Mouse (Mus musculus): ENCODE measurements around the gene Wnt3a. TPM values are rescaled to one million over a fixed set of nuclear protein-coding genes. Genes with fewer than 3 reads are reported as not detected.

Gene Wnt3a
- polyA plus RNA-seq, 1 experiment = not detected

DNA sequence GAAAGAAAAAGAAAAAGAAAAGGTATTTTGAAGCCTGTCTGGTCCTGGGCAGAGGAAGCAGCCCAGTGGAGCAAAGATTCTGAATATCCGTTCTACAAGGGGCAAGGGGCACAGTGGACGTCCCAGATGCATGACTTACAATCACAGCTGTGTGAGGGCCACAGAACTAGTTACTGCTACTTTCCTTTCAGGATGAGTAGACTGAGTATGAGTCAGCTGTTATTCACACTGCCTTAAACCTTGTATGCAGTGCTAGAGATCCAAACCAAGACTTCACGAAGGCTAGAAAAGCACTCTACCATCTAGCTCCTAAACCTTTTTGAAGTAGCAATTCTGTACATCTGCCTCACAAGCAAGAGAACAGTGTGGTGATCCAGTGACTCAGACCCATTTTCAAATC, 64.3 kb downstream of the Wnt3a start:
- H3K27me3 ChIP-seq (replicated peaks; ENCODE audit: control insufficient read depth, insufficient read depth, low read length) = no peaks in the 10 kb centered on the region
- H3K4me3 ChIP-seq (ENCODE audit: insufficient read depth, low read depth, low read length) = peak overlapping the region; percentile 8; the same call in 1 of the 2 replicates
- H3K27ac ChIP-seq (ENCODE audit: insufficient read depth, low read depth, low read length) = peak overlapping the region; percentile 98; the same call in 1 of the 2 replicates
- H3K36me3 ChIP-seq (ENCODE audit: control insufficient read depth, insufficient read depth, low read length) = no peaks in the 10 kb centered on the region
- DNase-seq = no peak
- H3K4me1 ChIP-seq (ENCODE audit: control insufficient read depth, insufficient read depth, low read length) = peaks cover 46% of the 10 kb centered on the region
- WGBS = 4% methylated on average over 3 of the region's 3 CpGs
- TF ChIP-seq POLR2A (IDR thresholded peaks at IDR 0.05; ENCODE audit: low read depth, low read length) (no peak), CTCF (conservative IDR thresholded peaks at IDR 0.05; ENCODE audit: insufficient read depth, insufficient read length, low read depth, low read length) (no peak)

DNA sequence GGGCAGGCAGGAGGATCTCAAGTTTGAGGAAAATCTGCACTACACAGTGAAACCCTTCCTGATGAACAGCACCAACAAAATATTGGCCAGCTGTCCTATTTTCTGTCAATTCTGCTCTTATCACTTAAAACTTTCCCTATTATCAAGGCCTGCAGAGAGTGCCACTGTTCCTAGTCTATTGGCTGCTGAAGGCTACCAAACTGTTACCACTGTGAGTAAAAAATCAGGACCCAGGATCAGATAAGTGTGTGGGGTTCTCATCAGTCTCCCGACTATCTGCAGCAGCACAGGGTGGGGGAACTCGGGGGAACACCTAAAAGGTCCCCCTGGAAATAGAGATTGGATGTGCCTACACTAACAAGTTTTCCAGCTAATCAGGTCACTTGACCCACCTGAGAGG, 65.4 kb downstream of the Wnt3a start:
- TF ChIP-seq CTCF (conservative IDR thresholded peaks at IDR 0.05; ENCODE audit: insufficient read depth, insufficient read length, low read depth, low read length) = no peak
- TF ChIP-seq POLR2A (IDR thresholded peaks at IDR 0.05; ENCODE audit: low read depth, low read length) = no peak
- no peak overlapping the region for H3K4me3 ChIP-seq (ENCODE audit: insufficient read depth, low read depth, low read length)
- H3K27ac ChIP-seq (ENCODE audit: insufficient read depth, low read depth, low read length) = no peak overlapping the region
- no peaks in the 10 kb centered on the region for H3K27me3 ChIP-seq (replicated peaks; ENCODE audit: control insufficient read depth, insufficient read depth, low read length)
- DNase-seq = no peak
- WGBS = 38% methylated on average over 2 of the region's 2 CpGs
- no peaks in the 10 kb centered on the region for H3K36me3 ChIP-seq (ENCODE audit: control insufficient read depth, insufficient read depth, low read length)
- peaks cover 51% of the 10 kb centered on the region for H3K4me1 ChIP-seq (ENCODE audit: control insufficient read depth, insufficient read depth, low read length)

DNA sequence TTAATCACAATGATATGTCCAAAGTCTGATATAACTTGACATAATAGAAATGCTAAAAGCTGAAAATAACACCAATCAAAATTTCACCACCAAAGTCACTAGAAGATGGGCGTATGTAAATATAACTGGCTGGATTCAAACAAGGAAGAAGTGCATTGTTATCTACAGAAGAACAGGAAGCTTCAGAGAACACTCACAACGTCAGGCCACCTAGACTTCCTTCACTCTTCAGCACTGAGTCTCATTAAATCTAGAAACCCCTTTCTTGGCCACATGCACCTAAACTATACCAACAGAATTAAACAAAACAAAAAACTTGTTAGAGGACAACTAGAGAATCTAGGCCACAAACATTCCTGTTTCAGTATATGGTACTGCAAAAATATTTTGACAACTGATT, 66.1 kb downstream of the Wnt3a start:
- H3K36me3 ChIP-seq (ENCODE audit: control insufficient read depth, insufficient read depth, low read length) = no peaks in the 10 kb centered on the region
- H3K27me3 ChIP-seq (replicated peaks; ENCODE audit: control insufficient read depth, insufficient read depth, low read length) = no peaks in the 10 kb centered on the region
- no peak for DNase-seq
- H3K27ac ChIP-seq (ENCODE audit: insufficient read depth, low read depth, low read length) = no peak overlapping the region
- peaks cover 51% of the 10 kb centered on the region for H3K4me1 ChIP-seq (ENCODE audit: control insufficient read depth, insufficient read depth, low read length)
- no peak overlapping the region for H3K4me3 ChIP-seq (ENCODE audit: insufficient read depth, low read depth, low read length)
- TF ChIP-seq POLR2A (IDR thresholded peaks at IDR 0.05; ENCODE audit: low read depth, low read length) = no peak
- TF ChIP-seq CTCF (conservative IDR thresholded peaks at IDR 0.05; ENCODE audit: insufficient read depth, insufficient read length, low read depth, low read length) = no peak
- 27% methylated on average over 2 of the region's 2 CpGs for WGBS

DNA sequence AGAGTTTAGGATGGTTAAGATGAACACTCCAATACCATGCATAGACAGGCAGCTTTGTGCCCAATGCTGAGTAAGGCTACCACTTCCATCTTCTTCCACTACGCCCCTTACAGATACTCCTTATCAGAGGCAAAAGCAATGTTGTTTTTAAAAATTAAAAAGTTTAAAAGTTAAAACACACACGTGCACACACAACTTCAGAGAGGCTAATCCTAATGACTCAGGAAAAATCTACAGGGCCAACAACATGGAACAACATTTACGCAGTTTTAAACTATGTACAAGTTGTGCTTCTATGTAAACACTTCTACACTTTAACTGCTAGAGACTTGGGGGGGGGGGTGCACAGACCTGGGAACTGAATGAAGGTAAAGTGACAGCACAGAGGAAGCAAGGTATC, 66.5 kb downstream of the Wnt3a start:
- Histone ChIP-seq H3K4me1 (ENCODE audit: control insufficient read depth, insufficient read depth, low read length) (peaks cover 51% of the 10 kb centered on the region), H3K27ac (ENCODE audit: insufficient read depth, low read depth, low read length) (no peak overlapping the region), H3K27me3 (replicated peaks; ENCODE audit: control insufficient read depth, insufficient read depth, low read length) (no peaks in the 10 kb centered on the region), H3K36me3 (ENCODE audit: control insufficient read depth, insufficient read depth, low read length) (no peaks in the 10 kb centered on the region), H3K4me3 (ENCODE audit: insufficient read depth, low read depth, low read length) (no peak overlapping the region)
- TF ChIP-seq POLR2A (IDR thresholded peaks at IDR 0.05; ENCODE audit: low read depth, low read length) (no peak), CTCF (conservative IDR thresholded peaks at IDR 0.05; ENCODE audit: insufficient read depth, insufficient read length, low read depth, low read length) (no peak)
- WGBS = 69% methylated on average over 3 of the region's 3 CpGs
- DNase-seq = no peak

DNA sequence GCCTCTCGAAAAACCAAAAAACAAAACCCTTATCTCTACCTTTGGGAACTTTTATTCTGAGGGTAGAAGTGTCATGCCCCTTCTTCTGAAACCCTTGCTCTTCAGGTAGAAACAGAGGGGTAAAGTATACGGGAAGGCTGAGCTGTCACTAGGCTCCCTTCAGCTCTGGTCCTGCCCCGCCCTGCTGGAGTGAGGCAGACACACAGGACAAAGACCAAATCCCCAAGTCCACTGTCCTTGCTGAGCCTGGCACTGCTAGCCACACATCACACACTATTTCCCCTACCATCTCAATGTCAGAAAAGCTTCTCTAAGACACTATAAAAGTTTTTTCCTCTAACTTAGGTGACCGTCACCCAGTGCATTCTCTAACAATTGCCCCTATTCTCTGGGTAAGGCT, 68.2 kb downstream of the Wnt3a start:
- 57% methylated on average over 4 of the region's 4 CpGs for WGBS
- TF ChIP-seq POLR2A (IDR thresholded peaks at IDR 0.05; ENCODE audit: low read depth, low read length) (no peak), CTCF (conservative IDR thresholded peaks at IDR 0.05; ENCODE audit: insufficient read depth, insufficient read length, low read depth, low read length) (0 out of 2 replicates have a peak, but pooled peaks have one; percentile 19)
- DNase-seq = peak; percentile 57
- Histone ChIP-seq H3K4me1 (ENCODE audit: control insufficient read depth, insufficient read depth, low read length) (peaks cover 50% of the 10 kb centered on the region), H3K27me3 (replicated peaks; ENCODE audit: control insufficient read depth, insufficient read depth, low read length) (no peaks in the 10 kb centered on the region), H3K27ac (ENCODE audit: insufficient read depth, low read depth, low read length) (no peak overlapping the region), H3K36me3 (ENCODE audit: control insufficient read depth, insufficient read depth, low read length) (no peaks in the 10 kb centered on the region), H3K4me3 (ENCODE audit: insufficient read depth, low read depth, low read length) (no peak overlapping the region)

DNA sequence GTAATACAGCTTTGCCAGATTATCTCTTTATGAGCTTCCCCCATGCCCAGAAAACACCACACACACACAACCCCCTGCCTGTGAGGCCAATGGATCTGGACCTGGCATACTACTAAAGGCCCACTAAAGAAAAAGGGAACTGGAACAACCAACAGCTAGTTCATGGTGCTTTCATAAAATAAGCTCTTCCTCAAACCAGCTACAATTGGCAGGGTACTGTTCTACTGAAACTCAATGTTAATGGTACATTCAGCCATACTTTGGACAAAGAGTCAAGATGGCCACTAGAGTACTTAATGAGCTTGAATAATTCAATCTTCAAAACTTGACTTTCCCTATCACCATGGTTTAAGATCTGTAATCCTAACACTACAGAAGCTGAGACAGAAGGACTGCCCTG, 68.9 kb downstream of the Wnt3a start:
- Histone ChIP-seq H3K4me1 (ENCODE audit: control insufficient read depth, insufficient read depth, low read length) (peaks cover 49% of the 10 kb centered on the region), H3K27ac (ENCODE audit: insufficient read depth, low read depth, low read length) (no peak overlapping the region), H3K27me3 (replicated peaks; ENCODE audit: control insufficient read depth, insufficient read depth, low read length) (no peaks in the 10 kb centered on the region), H3K36me3 (ENCODE audit: control insufficient read depth, insufficient read depth, low read length) (no peaks in the 10 kb centered on the region), H3K4me3 (ENCODE audit: insufficient read depth, low read depth, low read length) (no peak overlapping the region)
- DNase-seq = no peak
- TF ChIP-seq POLR2A (IDR thresholded peaks at IDR 0.05; ENCODE audit: low read depth, low read length) (no peak), CTCF (conservative IDR thresholded peaks at IDR 0.05; ENCODE audit: insufficient read depth, insufficient read length, low read depth, low read length) (no peak)

DNA sequence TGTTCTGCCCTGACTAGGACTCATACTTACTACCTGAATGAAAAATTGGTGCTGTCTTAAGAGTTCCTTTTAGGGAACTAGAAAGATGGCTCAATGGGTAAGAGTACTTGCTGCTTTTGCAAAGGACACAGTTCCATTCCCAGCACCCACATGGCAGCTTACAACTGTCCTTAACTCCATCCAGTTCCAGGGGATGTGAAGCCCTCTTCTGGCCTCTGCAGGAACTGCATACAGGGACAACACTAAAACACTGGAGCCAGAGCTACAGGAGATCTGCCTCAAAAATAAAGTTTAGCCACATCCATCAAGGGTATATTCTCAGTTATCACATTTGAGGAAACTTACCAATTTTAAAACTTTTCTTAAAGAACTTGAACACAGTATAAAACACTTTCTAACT, 71.5 kb downstream of the Wnt3a start:
- no peaks in the 10 kb centered on the region for H3K27me3 ChIP-seq (replicated peaks; ENCODE audit: control insufficient read depth, insufficient read depth, low read length)
- no peaks in the 10 kb centered on the region for H3K36me3 ChIP-seq (ENCODE audit: control insufficient read depth, insufficient read depth, low read length)
- H3K4me3 ChIP-seq (ENCODE audit: insufficient read depth, low read depth, low read length) = no peak overlapping the region
- peaks cover 36% of the 10 kb centered on the region for H3K4me1 ChIP-seq (ENCODE audit: control insufficient read depth, insufficient read depth, low read length)
- peak; percentile 44 for DNase-seq
- TF ChIP-seq CTCF (conservative IDR thresholded peaks at IDR 0.05; ENCODE audit: insufficient read depth, insufficient read length, low read depth, low read length) = peak; percentile 57
- no peak for TF ChIP-seq POLR2A (IDR thresholded peaks at IDR 0.05; ENCODE audit: low read depth, low read length)
- peak overlapping the region; percentile 54 for H3K27ac ChIP-seq (ENCODE audit: insufficient read depth, low read depth, low read length)
